Mouse (Mus musculus) heart, adult 2 months (tissue): ENCODE data around the gene Cirbp. TPM values are rescaled to one million over a fixed set of nuclear protein-coding genes. Genes with fewer than 3 reads are reported as not detected.
A peak's percentile ranks its signal among the peaks of the same experiment; 100 is the strongest.

Experiments used
- DNase-seq, 2 experiments: peaks; one replicate each; pipeline ENCODE4 v3.0.0; 2021
- H3K27ac ChIP-seq: fragments of 200-600 bp; 2 replicates; pipeline ENCODE4 v1.8.1; 2022
- H3K27me3 ChIP-seq: fragments of 200-500 bp; 2 replicates; pipeline ENCODE4 v1.6.1; 2012; ENCODE audit warnings: mild to moderate bottlenecking, low read length, inconsistent platforms, mixed read lengths; ENCODE audit not compliant: control insufficient read depth, insufficient read depth
- H3K36me3 ChIP-seq: fragments of 200-500 bp; 2 replicates; pipeline ENCODE4 v1.6.1; 2012; ENCODE audit warnings: low read length, inconsistent platforms; ENCODE audit not compliant: control insufficient read depth, insufficient read depth
- H3K4me1 ChIP-seq: fragments of 200-500 bp; 2 replicates; pipeline ENCODE4 v1.6.1; 2011; ENCODE audit warnings: low read length; ENCODE audit not compliant: control insufficient read depth, insufficient read depth
- H3K4me3 ChIP-seq: fragments of 200-600 bp; 2 replicates; pipeline ENCODE4 v1.8.1; 2022
- H3K79me2 ChIP-seq: fragments of 200-500 bp; replicated peaks from 2 replicates; pipeline ENCODE4 v1.6.1; 2012; ENCODE audit warnings: mild to moderate bottlenecking, inconsistent platforms, low read length, moderate library complexity, mixed read lengths; ENCODE audit not compliant: control insufficient read depth, insufficient read depth
- H3K9ac ChIP-seq: fragments of 200-500 bp; 2 replicates; pipeline ENCODE4 v1.6.1; 2012; ENCODE audit warnings: low read depth, mild to moderate bottlenecking, control low read depth, inconsistent platforms, low read length, mixed read lengths
- CTCF ChIP-seq: fragments of 200-600 bp; IDR thresholded peaks from 2 replicates; pipeline ENCODE4 v1.8.1; 2022; ENCODE audit warnings: antibody characterized with exemption, mild to moderate bottlenecking, moderate library complexity
- EP300 ChIP-seq: fragments of 200-500 bp; IDR thresholded peaks from 2 replicates; pipeline ENCODE4 v1.6.1; 2011; ENCODE audit warnings: low read depth, low read length, control low read depth; ENCODE audit not compliant: insufficient read depth
- POLR2A ChIP-seq: fragments of 200-500 bp; IDR thresholded peaks from 2 replicates; pipeline ENCODE4 v1.6.1; 2011; ENCODE audit warnings: mild to moderate bottlenecking, low read depth, low read length, control low read depth; ENCODE audit not compliant: insufficient read depth
- WGBS: fragments of 180-500 bp; shearing (Covaris S2); methylation state at CpG from one replicate; pipeline ENCODE4 v1.1.7; 2018; 5-methylcytosine and 5-hydroxymethylcytosine counted together
- intact Hi-C: fragments of 180-260 bp; cut with DNase I; formaldehyde crosslinking; loops from one replicate; pipeline ENCODE4 v1.15.1; 2025
- long read RNA-seq: library from polyadenylated mRNA; stranded (forward); transcript quantifications from one replicate; pipeline ENCODE4 v2.0.0, GENCODE M21; 2021
- polyA plus RNA-seq: library from polyadenylated mRNA; depleted of rRNA; stranded (reverse); fragments of >200 nt; gene quantifications from 2 replicates; pipeline ENCODE4 v1.2.3, GENCODE M21; 2012; rRNA removed
- total RNA-seq, 2 experiments: library from RNA; stranded (reverse); gene quantifications; 2 replicates each; pipeline ENCODE4 v1.2.3; 2021

Cirbp gene
- 10 to 100 TPM; 34.2 to 43.2 TPM for total RNA-seq
- polyA plus RNA-seq, result 62.5 and 85.8 TPM in 2 replicates
- long read RNA-seq, transcript Cirbp-202 (7 exons, 1,321 nt), result major isoform, 29 of 56 reads
- long read RNA-seq, partial matches to known transcripts, result 21 of 56 reads
- long read RNA-seq, other reads (novel, unspliced or antisense), result 1 of 56 reads

DNA sequence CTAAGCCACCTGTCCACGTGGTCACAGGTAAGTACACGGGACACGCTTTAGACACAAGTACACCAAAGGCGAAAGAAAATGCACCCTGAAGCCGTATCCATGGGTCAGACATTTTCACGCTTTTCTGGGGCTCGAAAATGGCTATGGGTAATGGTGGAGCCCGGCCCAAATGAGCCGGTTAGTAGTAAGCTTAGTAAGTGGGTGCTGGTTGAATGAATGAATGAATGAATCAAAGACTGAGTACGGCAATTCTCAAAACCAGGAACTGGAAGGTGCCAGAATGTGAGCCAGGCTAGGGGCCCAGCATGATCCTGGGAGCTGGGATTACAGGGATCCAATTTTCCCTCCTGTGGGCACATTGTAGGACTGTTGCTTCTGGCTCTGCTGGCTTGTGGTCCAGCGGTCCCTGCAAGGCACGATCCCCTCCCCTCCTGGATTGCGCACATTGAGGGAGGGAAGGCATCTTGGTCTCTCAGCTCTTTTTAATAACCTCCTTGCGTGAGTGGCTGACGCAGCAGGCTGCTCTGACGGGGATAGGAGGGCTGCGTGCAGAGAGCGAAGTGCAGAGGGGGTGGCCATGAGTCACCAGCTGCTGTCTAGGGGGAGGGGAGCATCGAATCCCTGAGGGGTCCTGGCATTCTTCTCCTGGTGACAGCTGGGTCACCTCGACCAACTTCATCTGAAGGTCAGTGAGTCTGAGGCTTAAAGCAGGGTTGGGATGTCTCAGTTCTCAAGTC, at the start of gene Cirbp:
Gene Cirbp, plus strand, starts transcription at position 594 of the 737 bp plus-strand sequence.
- H3K27ac ChIP-seq, result peak within 1 kb of the TSS; percentile 88
- intact Hi-C loops, result loop anchor here (1.0 to 5.0 kb wide), 3 partner anchors 20 to 313 kb away; partner anchors contain the start of genes Ptbp1 and Stk11
- H3K4me1 ChIP-seq, result peaks cover 17% of the 10 kb centered on the region
- DNase-seq, result peak in 1 of 2 experiments; percentile 29
- peaks cover 2% of the 10 kb centered on the region; the same call in 1 of the 2 replicates for H3K36me3 ChIP-seq
- peak within 1 kb of the TSS; percentile 64 for H3K4me3 ChIP-seq
- no peak for TF ChIP-seq POLR2A
- no peak; the same call in 1 of the 2 replicates for TF ChIP-seq CTCF
- no peak for TF ChIP-seq EP300
- peaks cover 1% of the 10 kb centered on the region for H3K79me2 ChIP-seq
- 26% methylated on average over 20 of the region's 20 CpGs for WGBS
- peak within 1 kb of the TSS; percentile 37 for H3K9ac ChIP-seq
- H3K27me3 ChIP-seq, result no peaks in the 10 kb centered on the region

DNA sequence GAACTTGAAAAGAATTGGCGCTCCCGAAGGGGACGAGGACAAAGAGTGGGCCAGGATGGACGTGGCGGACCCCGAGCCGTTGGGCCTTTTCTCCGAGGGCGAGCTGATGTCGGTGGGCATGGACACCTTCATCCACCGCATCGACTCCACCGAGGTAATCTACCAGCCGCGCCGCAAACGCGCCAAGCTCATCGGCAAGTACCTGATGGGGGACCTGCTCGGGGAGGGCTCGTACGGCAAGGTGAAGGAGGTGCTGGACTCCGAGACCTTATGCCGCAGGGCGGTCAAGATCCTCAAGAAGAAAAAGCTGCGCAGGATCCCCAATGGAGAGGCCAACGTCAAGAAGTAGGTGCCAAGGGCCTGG, 49.2 kb upstream of the Cirbp start:
- peak in 1 of 2 experiments; percentile 64 for DNase-seq
- intact Hi-C loops, result loop anchor here (2.0 kb wide), 1 partner anchor 24 kb away; the partner anchor contains the start of gene Cbarp
- Histone ChIP-seq H3K4me3 (peak overlapping the region; percentile 94), H3K4me1 (peaks cover 21% of the 10 kb centered on the region), H3K79me2 (peaks cover 12% of the 10 kb centered on the region), H3K27me3 (no peaks in the 10 kb centered on the region), H3K36me3 (peaks cover 7% of the 10 kb centered on the region; the same call in 1 of the 2 replicates), H3K9ac (peak overlapping the region; percentile 90), H3K27ac (peak overlapping the region; percentile 95)
- TF ChIP-seq CTCF, result no peak
- no peak for TF ChIP-seq POLR2A
- TF ChIP-seq EP300, result no peak
- WGBS, result 1% methylated on average over 27 of the region's 27 CpGs

GRCm38 (mm10) chr10:80116927-80117691, 48.7 kb upstream of the Cirbp start:
- intact Hi-C loops, result loop anchor here (2.0 kb wide), 1 partner anchor 24 kb away; the partner anchor contains the start of gene Cbarp
- Histone ChIP-seq H3K9ac (peak overlapping the region; percentile 90), H3K4me1 (peaks cover 21% of the 10 kb centered on the region), H3K4me3 (peak overlapping the region; percentile 94), H3K27me3 (no peaks in the 10 kb centered on the region), H3K79me2 (peaks cover 12% of the 10 kb centered on the region), H3K27ac (peak overlapping the region; percentile 95), H3K36me3 (peaks cover 7% of the 10 kb centered on the region; the same call in 1 of the 2 replicates)
- WGBS, result 1% methylated on average over 30 of the region's 30 CpGs
- DNase-seq, result peak; percentile 79 to 84
- TF ChIP-seq POLR2A, result peak; percentile 66
- peak; percentile 33; the same call in 1 of the 2 replicates for TF ChIP-seq CTCF
- peak; percentile 33; the same call in 1 of the 2 replicates for TF ChIP-seq EP300

DNA sequence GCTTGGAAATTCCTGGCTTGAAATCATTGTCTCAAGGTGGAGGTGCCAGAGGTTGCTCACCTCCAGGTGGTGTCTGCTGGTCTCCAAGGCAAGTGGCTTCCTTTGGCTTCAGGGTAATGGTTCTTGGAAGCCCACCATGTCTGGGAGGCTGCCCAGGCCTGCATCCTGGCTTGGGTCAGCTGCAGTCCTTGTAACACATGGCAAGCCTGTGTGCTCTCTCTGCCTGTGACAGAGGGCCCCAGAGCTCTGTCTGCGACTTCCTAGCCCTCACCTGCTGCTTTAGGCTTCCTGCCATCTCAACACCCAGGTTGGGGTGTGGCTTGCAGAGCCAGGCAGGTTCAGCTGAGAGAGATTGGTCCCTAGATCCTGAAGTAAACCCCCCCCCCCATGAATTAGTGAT, 48.0 kb upstream of the Cirbp start:
- H3K4me3 ChIP-seq, result peak overlapping the region; percentile 94
- peaks cover 21% of the 10 kb centered on the region for H3K4me1 ChIP-seq
- TF ChIP-seq EP300 (no peak), CTCF (no peak), POLR2A (no peak)
- H3K27me3 ChIP-seq, result no peaks in the 10 kb centered on the region
- no peak for DNase-seq
- H3K36me3 ChIP-seq, result peaks cover 7% of the 10 kb centered on the region; the same call in 1 of the 2 replicates
- H3K79me2 ChIP-seq, result peaks cover 12% of the 10 kb centered on the region
- intact Hi-C loops, result loop anchor here (1.0 to 2.0 kb wide), 2 partner anchors 16 to 23 kb away; partner anchors contain the start of gene Cbarp
- 16% methylated on average over 1 of the region's 1 CpGs for WGBS
- peak overlapping the region; percentile 90 for H3K9ac ChIP-seq
- peak overlapping the region; percentile 82 for H3K27ac ChIP-seq

GRCm38 (mm10) chr10:80118552-80118951, 47.2 kb upstream of the Cirbp start:
- TF ChIP-seq POLR2A, result no peak
- TF ChIP-seq EP300, result no peak
- TF ChIP-seq CTCF, result no peak
- Histone ChIP-seq H3K27ac (peak overlapping the region; percentile 27; the same call in 1 of the 2 replicates), H3K4me1 (peaks cover 21% of the 10 kb centered on the region), H3K27me3 (no peaks in the 10 kb centered on the region), H3K9ac (peak overlapping the region; percentile 16; the same call in 1 of the 2 replicates), H3K79me2 (peaks cover 12% of the 10 kb centered on the region), H3K4me3 (no peak overlapping the region), H3K36me3 (peaks cover 7% of the 10 kb centered on the region; the same call in 1 of the 2 replicates)
- no peak for DNase-seq
- intact Hi-C loops, result loop anchor here (1.0 kb wide), 1 partner anchor 15 kb away; no protein-coding TSS in a partner anchor
- 53% methylated on average over 6 of the region's 6 CpGs for WGBS
